Mouse (Mus musculus) MEL-GATA-1-ER (cell line): ENCODE measurements around the gene Eid3.

Experiments used
- DNase-seq: peaks from one replicate; pipeline ENCODE4 v3.0.0-alpha.2; 2012; ENCODE audit warnings: low read depth; ENCODE audit errors: extremely low read depth

The Eid3 gene

GRCm38 (mm10) chr10:82866356-82866755 is at the start of gene Eid3:
Gene Eid3 (plus strand): TSS chr10:82866626.
- no peak for DNase-seq

- DNase-seq: no peak
Observed at GRCm38 (mm10) chr10:82817514-82817913, 48.9 kb upstream of the Eid3 start.

- no peak for DNase-seq
Observed at GRCm38 (mm10) chr10:82817936-82818335, 48.5 kb upstream of the Eid3 start.

GRCm38 (mm10) chr10:82818661-82819060 is 47.8 kb upstream of the Eid3 start:
- no peak for DNase-seq

- DNase-seq: no peak
Observed at GRCm38 (mm10) chr10:82823108-82823778, 43.2 kb upstream of the Eid3 start.

- DNase-seq: no peak
Observed at GRCm38 (mm10) chr10:82823779-82824177, 42.6 kb upstream of the Eid3 start.

GRCm38 (mm10) chr10:82824541-82824940 is 41.9 kb upstream of the Eid3 start:
- no peak for DNase-seq

- no peak for DNase-seq
Observed at GRCm38 (mm10) chr10:82826516-82826915, 39.9 kb upstream of the Eid3 start.

GRCm38 (mm10) chr10:82833926-82834325 is 32.5 kb upstream of the Eid3 start, which contains the start of gene Txnrd1:
Gene Txnrd1 (plus strand): TSS chr10:82833951.
- no peak for DNase-seq

GRCm38 (mm10) chr10:82835898-82836297 is 30.5 kb upstream of the Eid3 start:
- no peak for DNase-seq

GRCm38 (mm10) chr10:82838390-82838789 is 28.0 kb upstream of the Eid3 start:
- no peak for DNase-seq

- no peak for DNase-seq
Observed at GRCm38 (mm10) chr10:82844090-82844489, 22.3 kb upstream of the Eid3 start.

GRCm38 (mm10) chr10:82844731-82845130 is 21.7 kb upstream of the Eid3 start:
- no peak for DNase-seq

- DNase-seq: no peak
Observed at GRCm38 (mm10) chr10:82847821-82848459, 18.5 kb upstream of the Eid3 start.

- DNase-seq: no peak
Observed at GRCm38 (mm10) chr10:82849686-82850353, 16.6 kb upstream of the Eid3 start.

- no peak for DNase-seq
Observed at GRCm38 (mm10) chr10:82850354-82850752, 16.1 kb upstream of the Eid3 start.

GRCm38 (mm10) chr10:82851751-82852150 is 14.7 kb upstream of the Eid3 start:
- DNase-seq: no peak

GRCm38 (mm10) chr10:82858032-82858680 is 8.3 kb upstream of the Eid3 start:
- DNase-seq: no peak

GRCm38 (mm10) chr10:82858691-82859532 is 7.5 kb upstream of the Eid3 start:
- peak; percentile 93 for DNase-seq

- DNase-seq: peak; percentile 36
Observed at GRCm38 (mm10) chr10:82859533-82859915, 6.9 kb upstream of the Eid3 start.
